Mouse (Mus musculus) Patski (cell line): ENCODE data around the gene Plk5. TPM values are rescaled to one million over a fixed set of nuclear protein-coding genes. Genes with fewer than 3 reads are reported as not detected.
A peak's percentile ranks its signal among the peaks of the same experiment; 100 is the strongest.
"Not testable (repeated sequence)": the region's sequence is repeated elsewhere in the genome, so short reads cannot be mapped to it uniquely, and the experiment has no call there.

Experiments
- ATAC-seq: fragments of 100-300 bp; one replicate; pipeline ENCODE4 v1.8.0; 2021
- CTCF ChIA-PET: fragments of 350-600 bp; sonication (Branson Sonifier 250); formaldehyde crosslinking; loops from one replicate; lab custom pipeline; 2022; ENCODE audit warnings: inconsistent platforms; lab: Charles Lee
- POLR2A ChIA-PET: fragments of 350-600 bp; sonication (Branson Sonifier 250); formaldehyde crosslinking; loops from one replicate; lab custom pipeline; 2022; ENCODE audit warnings: antibody characterized with exemption, inconsistent platforms; lab: Charles Lee
- DNase-seq: peaks from one replicate; pipeline ENCODE4 v3.0.0-alpha.2; 2011; ENCODE audit warnings: low read depth, low spot score
- H3K27me3 ChIP-seq: fragments of 371-371 bp; one replicate; pipeline ENCODE4 v1.5.1; 2021
- CTCF ChIP-seq: fragments of 100-300 bp; IDR thresholded peaks from one replicate; pipeline ENCODE4 v1.5.1; 2021
- in situ Hi-C: fragments of 300-500 bp; cut with MboI; formaldehyde crosslinking; loops from 3 replicates; pipeline ENCODE4 v1.11.1; 2018; ENCODE audit warnings: low pct_unique_long_range_greater_than_20kb, mixed read lengths
- polyA plus RNA-seq: library from polyadenylated mRNA; unstranded; gene quantifications from one replicate; pipeline ENCODE4 v1.2.3, GENCODE M21; 2021

Gene Plk5
- polyA plus RNA-seq, 1 experiment from 2014 or later, result 0.62 TPM

DNA sequence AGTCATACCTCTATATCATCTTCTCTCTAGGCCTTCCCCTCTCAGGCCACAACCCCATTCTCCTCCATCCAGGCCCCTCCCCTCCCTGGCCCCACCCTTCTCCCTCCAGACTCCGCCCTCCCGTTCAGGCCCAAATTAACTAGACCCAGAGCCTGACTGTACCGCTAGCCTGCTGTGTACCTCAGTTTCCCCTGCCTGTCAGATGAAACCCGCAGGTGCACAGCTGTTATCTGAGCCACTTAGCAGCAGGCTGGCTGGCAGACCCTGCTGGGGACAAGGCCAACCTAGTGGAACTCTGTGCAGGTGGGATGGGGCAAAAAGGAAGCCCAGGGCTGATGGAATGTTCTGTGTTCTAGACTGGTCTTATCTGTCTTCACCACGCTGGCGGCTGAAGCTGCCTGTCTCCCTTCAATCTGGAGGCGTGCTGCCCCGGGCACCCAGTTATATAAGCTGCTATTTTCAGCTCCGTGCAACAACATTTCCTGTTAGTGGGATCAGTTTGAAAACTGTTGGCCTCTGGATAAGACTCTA is 12.1 kb upstream of the Plk5 start:
- ChIA-PET POLR2A (interaction anchor here (1.7 kb wide), 1 partner anchor 12 kb away, joined by 4 read pairs; no protein-coding TSS in a partner anchor), CTCF (no interaction called here)
- DNase-seq, result no peak
- no peak for ATAC-seq
- in situ Hi-C loops, result no loop called here
- TF ChIP-seq CTCF, result no peak
- H3K27me3 ChIP-seq, result no peaks in the 10 kb centered on the region

DNA sequence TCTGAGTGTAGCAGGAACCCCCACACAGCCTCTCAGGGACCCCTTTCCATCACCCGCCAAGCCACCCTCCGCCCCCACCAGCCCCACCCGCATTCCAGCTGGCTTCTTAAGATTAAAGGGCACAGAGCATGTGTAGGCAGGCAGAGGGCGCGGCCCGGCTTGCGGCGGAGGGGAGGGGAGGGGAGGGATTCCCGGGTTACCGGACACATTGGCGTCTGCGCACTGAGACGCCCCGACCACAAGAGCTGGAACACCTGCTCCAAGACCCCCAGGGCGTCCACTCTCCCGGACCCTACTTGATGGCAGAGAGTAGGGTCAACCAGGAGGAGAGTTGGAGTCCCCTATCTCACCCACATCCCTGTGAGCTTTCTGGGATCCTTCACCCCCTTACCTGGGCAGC is 11.1 kb upstream of the Plk5 start:
- ATAC-seq (no peak), DNase-seq (no peak)
- no peaks in the 10 kb centered on the region for H3K27me3 ChIP-seq
- TF ChIP-seq CTCF, result no peak
- in situ Hi-C loops, result no loop called here
- ChIA-PET CTCF (no interaction called here), POLR2A (no interaction called here)

DNA sequence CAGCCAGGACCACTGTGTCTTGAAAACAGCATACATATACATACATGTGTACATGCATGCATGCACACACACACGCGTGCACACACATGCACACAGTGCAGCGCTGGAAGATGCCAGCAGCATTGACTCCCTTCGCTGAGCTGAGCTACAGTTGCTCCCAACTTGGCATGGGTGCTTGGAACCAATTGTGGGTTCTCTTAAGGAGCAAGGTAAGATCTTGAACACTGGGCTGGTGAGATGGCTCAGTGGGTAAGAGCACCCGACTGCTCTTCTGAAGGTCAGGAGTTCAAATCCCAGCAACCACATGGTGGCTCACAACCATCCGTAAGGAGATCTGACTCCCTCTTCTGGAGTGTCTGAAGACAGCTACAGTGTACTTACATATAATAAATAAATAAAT is 10.3 kb upstream of the Plk5 start:
- POLR2A ChIA-PET, H3K27me3 ChIP-seq, DNase-seq, CTCF ChIA-PET, in situ Hi-C loops, ATAC-seq: not testable (repeated sequence)

DNA sequence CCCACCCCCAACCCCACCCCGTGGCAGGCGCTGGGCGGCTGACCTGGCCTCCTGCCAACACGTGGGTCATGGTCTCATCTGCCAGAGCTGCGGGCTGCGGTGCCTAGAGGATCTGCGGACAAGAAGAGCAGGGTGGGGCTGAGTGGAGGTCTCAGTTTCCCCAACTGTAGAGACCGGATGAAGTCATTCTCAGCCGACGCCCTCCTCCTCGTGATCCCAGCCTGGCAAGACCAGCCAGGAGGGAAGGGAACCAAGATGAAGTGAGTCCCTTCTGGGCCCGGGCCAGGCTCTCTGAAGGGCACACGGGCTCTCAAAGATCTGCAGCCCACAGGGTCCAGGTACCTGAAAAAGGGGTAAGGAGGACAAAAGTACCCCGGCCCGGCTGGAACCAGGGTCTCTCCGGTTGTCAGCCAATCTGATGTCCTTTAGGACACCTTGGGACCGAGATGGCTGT is 8.7 kb upstream of the Plk5 start:
- in situ Hi-C loops, result no loop called here
- ATAC-seq (no peak), DNase-seq (no peak)
- POLR2A ChIA-PET, result no interaction called here
- H3K27me3 ChIP-seq, result no peaks in the 10 kb centered on the region
- no peak for TF ChIP-seq CTCF
- CTCF ChIA-PET, result no interaction called here

DNA sequence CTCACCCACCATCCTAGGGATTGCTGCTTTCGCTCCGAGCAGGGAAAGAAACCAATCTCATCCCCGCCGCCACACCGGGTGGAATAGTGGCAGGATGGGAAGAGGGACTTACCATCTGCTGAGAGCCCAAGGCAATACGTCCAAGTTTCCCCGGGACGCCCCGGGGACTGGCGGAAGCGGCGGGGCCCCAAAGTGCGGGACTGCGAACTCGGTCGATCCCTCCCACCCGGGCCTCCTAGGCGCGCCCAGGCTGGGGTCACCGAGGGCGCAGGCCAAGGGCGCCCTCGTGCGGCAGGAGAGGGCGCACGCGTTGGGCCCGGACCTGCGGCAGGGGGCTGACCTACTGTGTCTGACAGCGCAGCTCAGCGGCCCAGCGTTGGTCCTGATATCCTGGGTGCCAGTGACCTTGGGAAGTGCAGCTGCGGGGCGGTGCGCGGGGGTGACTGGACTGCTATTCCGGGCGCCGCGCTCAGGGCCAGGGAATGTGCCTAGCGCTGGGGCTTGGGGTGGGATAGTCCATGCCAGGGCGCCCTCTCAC is 7.9 kb upstream of the Plk5 start, which contains the start of gene Adamtsl5:
TSS of gene Adamtsl5 (minus strand) at position 169 of the 538 bp plus-strand sequence.
- ChIA-PET POLR2A (interaction anchor here (0.5 kb wide), 1 partner anchor 88 kb away, joined by 3 read pairs; no protein-coding TSS in a partner anchor), CTCF (no interaction called here)
- H3K27me3 ChIP-seq, result no peaks in the 10 kb centered on the region
- in situ Hi-C loops, result no loop called here
- no peak for DNase-seq
- peak; percentile 29 for ATAC-seq
- TF ChIP-seq CTCF, result no peak

DNA sequence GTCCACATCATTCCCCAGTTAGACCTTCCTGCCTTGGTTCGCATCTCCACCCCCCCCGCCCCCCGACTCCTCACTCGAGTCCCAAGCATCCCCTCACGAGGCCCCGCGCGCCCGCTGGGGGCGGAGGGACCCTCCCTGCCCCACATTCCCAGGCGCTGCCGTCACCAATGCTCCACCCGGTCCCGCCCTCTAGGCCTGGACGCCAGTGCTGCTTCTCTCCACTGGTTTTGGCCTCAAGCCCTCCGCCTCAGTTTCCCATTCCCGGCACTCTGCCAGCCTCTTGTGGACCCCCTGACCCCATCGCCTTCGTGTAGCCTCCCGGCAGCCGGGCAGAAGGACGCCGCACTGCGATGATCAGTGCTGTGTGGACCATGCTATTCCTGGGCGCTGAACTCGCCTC is 7.3 kb upstream of the Plk5 start:
- DNase-seq (no peak), ATAC-seq (no peak)
- in situ Hi-C loops, result no loop called here
- no peak for TF ChIP-seq CTCF
- CTCF ChIA-PET, result interaction anchor here (2.0 kb wide), 1 partner anchor 28 kb away, joined by 9 read pairs; no protein-coding TSS in a partner anchor
- POLR2A ChIA-PET, result no interaction called here
- no peaks in the 10 kb centered on the region for H3K27me3 ChIP-seq

DNA sequence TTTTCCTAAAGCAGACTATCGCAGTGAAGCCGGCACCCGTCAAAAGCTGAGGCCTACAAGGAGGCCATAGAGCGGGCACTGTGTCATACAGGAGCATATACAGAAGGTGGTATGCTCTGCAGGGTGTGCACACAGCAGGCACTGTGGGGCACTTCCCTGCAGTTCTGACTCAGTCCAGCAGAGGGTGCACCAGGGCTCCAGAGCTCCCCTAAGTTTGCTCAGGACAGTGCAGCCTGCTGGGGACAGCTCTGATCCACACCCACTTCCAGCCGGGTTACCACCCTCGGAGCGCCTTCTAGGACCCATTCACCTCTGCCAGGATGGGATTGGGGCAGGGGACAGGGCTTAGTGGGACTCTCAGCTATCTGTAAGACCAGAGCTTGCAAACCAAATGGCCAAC is 6.0 kb upstream of the Plk5 start:
- DNase-seq (peak; percentile 25), ATAC-seq (peak; percentile 79)
- no peaks in the 10 kb centered on the region for H3K27me3 ChIP-seq
- in situ Hi-C loops, result loop anchor here (25.0 kb wide), 1 partner anchor 162 kb away; no protein-coding TSS in a partner anchor
- POLR2A ChIA-PET, result interaction anchor here (0.6 kb wide), 1 partner anchor 26 kb away, joined by 5 read pairs; no protein-coding TSS in a partner anchor
- CTCF ChIA-PET, result interaction anchor here (0.9 to 3.1 kb wide), 14 partner anchors 10 to 159 kb away, joined by 3 to 13 read pairs (median 5); no protein-coding TSS in a partner anchor
- TF ChIP-seq CTCF, result no peak

DNA sequence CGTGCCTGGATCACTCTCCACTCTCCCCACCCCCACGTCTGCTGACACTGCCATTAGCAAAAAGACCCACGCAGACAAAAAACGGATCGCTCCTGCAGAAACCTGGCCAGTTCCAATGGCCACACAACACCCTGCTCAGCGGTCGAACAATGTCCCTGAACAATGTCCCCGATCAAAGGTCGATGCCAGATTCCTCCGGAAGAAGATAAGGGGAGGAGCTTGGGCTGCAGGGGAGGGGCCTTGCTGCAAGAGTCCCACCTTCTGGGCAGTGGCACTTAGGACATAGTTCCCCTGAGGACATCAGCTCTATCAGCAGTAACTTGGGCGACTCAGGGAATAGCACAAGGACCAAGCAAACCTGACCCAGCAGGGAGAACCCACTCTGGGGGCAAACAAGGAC is 4.4 kb upstream of the Plk5 start:
- CTCF ChIA-PET, result interaction anchor here (1.9 to 3.1 kb wide), 2 partner anchors 12 to 158 kb away, joined by 5 to 13 read pairs; no protein-coding TSS in a partner anchor
- DNase-seq (no peak), ATAC-seq (no peak)
- POLR2A ChIA-PET, result interaction anchor here (1.1 kb wide), 1 partner anchor 17 kb away, joined by 6 read pairs; no protein-coding TSS in a partner anchor
- in situ Hi-C loops, result loop anchor here (25.0 kb wide), 1 partner anchor 160 kb away; no protein-coding TSS in a partner anchor
- no peak for TF ChIP-seq CTCF
- H3K27me3 ChIP-seq, result peaks cover 12% of the 10 kb centered on the region

DNA sequence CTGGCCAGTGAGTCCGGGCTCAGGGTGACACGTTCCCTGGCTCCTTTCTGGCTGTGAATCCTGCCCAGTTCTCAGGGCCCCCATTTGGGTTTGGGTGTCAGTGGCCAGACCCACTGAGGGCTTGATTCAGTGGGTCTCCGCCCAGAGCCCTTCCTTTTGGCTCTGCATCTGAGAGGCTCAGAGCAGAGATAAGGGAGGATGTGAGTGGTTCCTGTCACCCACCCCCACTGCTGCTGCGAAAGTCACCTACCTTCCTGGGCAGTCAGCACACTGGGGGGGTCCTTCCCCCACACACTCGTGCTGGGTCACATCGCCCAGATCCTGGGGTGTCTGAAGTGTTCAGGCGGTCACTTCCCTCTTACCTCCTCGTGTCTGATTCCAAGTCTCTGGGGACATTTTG is 3.5 kb upstream of the Plk5 start:
- no peak for TF ChIP-seq CTCF
- H3K27me3 ChIP-seq, result peaks cover 20% of the 10 kb centered on the region
- DNase-seq (no peak), ATAC-seq (no peak)
- ChIA-PET CTCF (interaction anchor here (3.1 kb wide), 1 partner anchor 12 kb away, joined by 13 read pairs; no protein-coding TSS in a partner anchor), POLR2A (no interaction called here)
- in situ Hi-C loops, result loop anchor here (25.0 kb wide), 1 partner anchor 160 kb away; no protein-coding TSS in a partner anchor

DNA sequence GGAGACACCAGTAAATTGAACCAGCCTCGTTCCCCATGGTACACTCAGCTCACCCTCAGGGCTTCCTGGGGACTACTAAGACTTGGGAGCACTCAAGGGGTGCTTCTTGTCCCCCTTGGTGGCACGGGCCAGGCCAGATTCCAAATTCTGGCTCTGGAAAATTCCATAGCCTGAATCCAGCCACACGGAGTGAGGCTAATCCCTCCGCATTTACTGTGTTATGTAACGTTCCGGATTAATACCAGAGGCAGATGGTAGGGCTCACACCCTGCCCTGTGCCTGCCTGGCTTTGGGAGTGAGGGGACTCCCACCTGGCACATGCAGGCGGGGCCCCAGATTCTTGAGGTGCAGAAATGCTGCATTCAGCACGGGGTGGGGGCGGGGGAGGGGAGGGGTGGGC is 828 bp upstream of the Plk5 start:
- DNase-seq (no peak), ATAC-seq (no peak)
- TF ChIP-seq CTCF, result no peak
- in situ Hi-C loops, result loop anchor here (25.0 kb wide), 1 partner anchor 157 kb away; no protein-coding TSS in a partner anchor
- ChIA-PET CTCF (no interaction called here), POLR2A (no interaction called here)
- H3K27me3 ChIP-seq, result peaks cover 31% of the 10 kb centered on the region

DNA sequence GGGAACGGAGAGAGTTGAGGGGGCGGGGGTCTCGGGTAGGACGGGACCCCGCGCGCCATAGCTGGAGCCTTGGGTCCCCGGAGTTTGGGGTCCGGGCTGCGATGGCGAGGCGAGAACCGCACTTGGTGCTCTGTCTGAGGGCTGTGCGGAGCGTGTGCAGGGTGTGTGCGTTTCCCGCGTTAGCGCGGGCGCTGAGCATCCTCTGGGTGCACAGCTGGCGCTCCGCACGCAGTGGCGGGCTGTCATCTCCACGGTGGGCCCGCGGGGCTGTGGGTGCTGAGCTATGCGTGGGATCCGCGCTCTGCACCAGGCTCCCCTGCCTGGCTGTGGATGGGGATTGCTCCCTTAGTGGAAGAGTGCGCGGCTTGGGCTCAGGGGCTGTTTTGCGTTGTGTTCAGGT is 478 bp downstream of the Plk5 start:
- in situ Hi-C loops, result loop anchor here (25.0 kb wide), 1 partner anchor 156 kb away; no protein-coding TSS in a partner anchor
- ChIA-PET POLR2A (interaction anchor here (0.6 kb wide), 1 partner anchor 135 kb away, joined by 4 read pairs; no protein-coding TSS in a partner anchor), CTCF (no interaction called here)
- ATAC-seq (no peak), DNase-seq (no peak)
- H3K27me3 ChIP-seq, result peaks cover 31% of the 10 kb centered on the region
- TF ChIP-seq CTCF, result no peak
